Mouse (Mus musculus): ENCODE data around the gene Fam214b. TPM values are rescaled to one million over a fixed set of nuclear protein-coding genes. Genes with fewer than 3 reads are reported as not detected.
A peak's percentile ranks its signal among the peaks of the same experiment; 100 is the strongest.

The Fam214b gene
- polyA plus RNA-seq (2012; rRNA removed) (22.1 and 24.1 TPM in 2 replicates), polyA plus RNA-seq (2014; fragmentation: Nextera tagmentation; extraction: Ambion mirVana) (9.5 and 11.6 TPM in 2 replicates)

GRCm38 (mm10) chr4:43045659-43046302 is at the start of gene Fam214b:
Gene Fam214b (minus strand): TSS chr4:43046220.
- 1% methylated on average over 32 of the region's 33 CpGs for WGBS

DNA sequence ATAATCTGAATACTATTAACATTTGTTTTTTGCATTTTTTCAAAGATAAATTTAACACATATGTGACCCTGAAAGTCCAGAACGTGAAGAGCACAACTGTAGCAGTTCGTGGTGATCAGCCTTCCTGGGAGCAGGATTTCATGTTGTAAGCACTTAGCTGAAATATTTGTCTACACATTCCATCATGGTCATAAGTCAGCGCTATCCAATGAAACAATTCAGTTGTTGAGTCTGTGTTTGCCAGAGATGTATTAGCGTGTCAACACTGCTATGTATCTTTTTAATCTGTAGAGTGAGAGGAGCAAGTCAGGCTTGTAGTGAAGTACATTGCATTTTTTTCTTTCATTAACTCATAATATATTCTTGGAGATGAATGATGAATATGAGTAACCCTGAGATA is 45.2 kb upstream of the Fam214b start:
- no peaks in the 10 kb centered on the region for H3K27me3 ChIP-seq (ENCODE audit: control insufficient read depth, insufficient read depth, low read length)

More at GRCm38 (mm10) chr4:43045659-43046302, at the start of gene Fam214b:
- Histone ChIP-seq H3K4me1 (ENCODE audit: control insufficient read depth, insufficient read depth, low read length) (peaks cover 19% of the 10 kb centered on the region), H3K36me3 (ENCODE audit: control insufficient read depth, insufficient read depth, low read length) (no peaks in the 10 kb centered on the region), H3K27me3 (ENCODE audit: control insufficient read depth, insufficient read depth, low read length) (no peaks in the 10 kb centered on the region), H3K4me3 (replicated peaks; ENCODE audit: low read length) (peak within 1 kb of the TSS; percentile 52), H3K27ac (replicated peaks; ENCODE audit: low read depth, low read length) (no peak within 1 kb of the TSS), H3K9me3 (ENCODE audit: control insufficient read depth, low read length) (no peaks in the 10 kb centered on the region), H3K4me2 (replicated peaks; ENCODE audit: low read depth, low read length, severe bottlenecking) (peak within 1 kb of the TSS; percentile 79), H3K9ac (ENCODE audit: low read depth, low read length, severe bottlenecking) (peak within 1 kb of the TSS; percentile 50)
- DNase-seq (ENCODE audit: low spot score) (peak; percentile 97), ATAC-seq (ENCODE audit: low FRiP score, low read depth) (peak; percentile 97)
- TF ChIP-seq POLR2A (IDR thresholded peaks at IDR 0.05; ENCODE audit: borderline replicate concordance, extremely low read depth, insufficient read depth, insufficient read length), result no peak

GRCm38 (mm10) chr4:43089950-43090349 is 43.9 kb upstream of the Fam214b start:
- H3K27me3 ChIP-seq (ENCODE audit: control insufficient read depth, insufficient read depth, low read length), result no peaks in the 10 kb centered on the region
- no peak overlapping the region for H3K4me3 ChIP-seq (replicated peaks; ENCODE audit: low read length)
- no peaks in the 10 kb centered on the region for H3K36me3 ChIP-seq (ENCODE audit: control insufficient read depth, insufficient read depth, low read length)
- no peak overlapping the region for H3K4me2 ChIP-seq (replicated peaks; ENCODE audit: low read depth, low read length, severe bottlenecking)
- no peak overlapping the region for H3K9ac ChIP-seq (ENCODE audit: low read depth, low read length, severe bottlenecking)
- H3K9me3 ChIP-seq (ENCODE audit: control insufficient read depth, low read length), result no peaks in the 10 kb centered on the region
- 84% methylated on average over 2 of the region's 2 CpGs for WGBS
- DNase-seq (ENCODE audit: low spot score) (no peak), ATAC-seq (ENCODE audit: low FRiP score, low read depth) (no peak)
- TF ChIP-seq POLR2A (IDR thresholded peaks at IDR 0.05; ENCODE audit: borderline replicate concordance, extremely low read depth, insufficient read depth, insufficient read length), result no peak
- H3K27ac ChIP-seq (replicated peaks; ENCODE audit: low read depth, low read length), result no peak overlapping the region
- no peaks in the 10 kb centered on the region for H3K4me1 ChIP-seq (ENCODE audit: control insufficient read depth, insufficient read depth, low read length)

More for the DNA sequence above, 45.2 kb upstream of the Fam214b start:
- no peak for ATAC-seq (ENCODE audit: low FRiP score, low read depth)
- no peak for DNase-seq (ENCODE audit: low spot score)
- Histone ChIP-seq H3K9ac (ENCODE audit: low read depth, low read length, severe bottlenecking) (no peak overlapping the region), H3K27ac (replicated peaks; ENCODE audit: low read depth, low read length) (no peak overlapping the region), H3K36me3 (ENCODE audit: control insufficient read depth, insufficient read depth, low read length) (no peaks in the 10 kb centered on the region), H3K4me2 (replicated peaks; ENCODE audit: low read depth, low read length, severe bottlenecking) (no peak overlapping the region), H3K4me3 (replicated peaks; ENCODE audit: low read length) (no peak overlapping the region), H3K4me1 (ENCODE audit: control insufficient read depth, insufficient read depth, low read length) (no peaks in the 10 kb centered on the region), H3K9me3 (ENCODE audit: control insufficient read depth, low read length) (no peaks in the 10 kb centered on the region)
- WGBS, result 77% methylated on average over 4 of the region's 4 CpGs
- no peak for TF ChIP-seq POLR2A (IDR thresholded peaks at IDR 0.05; ENCODE audit: borderline replicate concordance, extremely low read depth, insufficient read depth, insufficient read length)

DNA sequence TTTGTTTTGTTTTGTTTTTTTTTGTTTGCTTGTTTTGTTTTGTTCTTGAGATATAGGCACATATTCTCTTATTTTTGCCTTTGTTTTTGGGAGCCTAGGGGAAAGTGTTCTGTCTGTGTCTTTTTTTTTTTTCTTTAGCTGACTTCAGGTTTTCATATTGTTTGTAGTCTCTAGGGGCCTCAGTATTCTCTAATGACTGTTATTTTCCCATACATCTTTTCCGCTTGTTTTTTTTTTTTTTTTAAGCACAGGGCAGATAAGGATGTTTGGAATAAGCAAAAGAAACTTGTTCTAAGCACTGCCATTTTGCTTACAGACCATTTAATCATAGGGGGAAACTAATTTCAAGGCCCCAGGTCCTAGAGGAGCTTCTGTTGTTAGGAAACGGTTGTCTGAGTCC is 36.4 kb upstream of the Fam214b start:
- DNase-seq (ENCODE audit: low spot score), result no peak
- Histone ChIP-seq H3K9ac (ENCODE audit: low read depth, low read length, severe bottlenecking) (no peak overlapping the region), H3K36me3 (ENCODE audit: control insufficient read depth, insufficient read depth, low read length) (no peaks in the 10 kb centered on the region), H3K27ac (replicated peaks; ENCODE audit: low read depth, low read length) (no peak overlapping the region), H3K4me2 (replicated peaks; ENCODE audit: low read depth, low read length, severe bottlenecking) (no peak overlapping the region), H3K4me3 (replicated peaks; ENCODE audit: low read length) (no peak overlapping the region), H3K4me1 (ENCODE audit: control insufficient read depth, insufficient read depth, low read length) (no peaks in the 10 kb centered on the region), H3K9me3 (ENCODE audit: control insufficient read depth, low read length) (no peaks in the 10 kb centered on the region), H3K27me3 (ENCODE audit: control insufficient read depth, insufficient read depth, low read length) (no peaks in the 10 kb centered on the region)
- WGBS, result 75% methylated on average over 2 of the region's 2 CpGs
- TF ChIP-seq POLR2A (IDR thresholded peaks at IDR 0.05; ENCODE audit: borderline replicate concordance, extremely low read depth, insufficient read depth, insufficient read length), result no peak
- no peak for ATAC-seq (ENCODE audit: low FRiP score, low read depth)

DNA sequence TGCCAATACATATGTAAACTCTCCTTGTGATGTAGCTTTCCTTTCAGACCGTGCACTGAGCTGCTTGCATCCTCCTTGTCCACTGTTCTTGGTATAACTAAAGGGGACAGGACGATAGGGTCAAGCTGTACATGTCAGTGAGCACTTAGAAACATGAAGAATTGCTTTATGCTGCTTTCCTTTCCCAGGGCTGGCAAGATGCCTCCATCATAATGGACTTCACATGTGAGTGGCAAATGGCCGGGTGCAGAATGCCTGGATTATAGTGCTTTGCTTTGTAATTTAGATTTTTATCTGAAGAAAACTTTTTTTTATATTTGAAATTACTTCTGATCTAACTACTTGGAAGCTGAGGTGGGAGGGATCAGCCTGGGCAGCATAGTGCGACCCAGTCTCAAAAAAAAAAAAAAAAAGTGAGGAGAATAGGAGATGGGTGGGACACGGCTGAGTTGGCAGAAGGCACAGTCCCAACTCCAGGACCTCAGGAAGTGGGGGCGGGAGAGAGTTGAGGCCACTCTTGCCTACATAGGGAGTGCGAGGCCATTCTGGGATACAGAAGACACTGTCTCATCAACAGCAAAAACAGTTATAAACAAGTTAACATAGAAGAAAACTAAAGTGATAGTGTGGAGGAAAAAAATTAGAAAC is 32.2 kb upstream of the Fam214b start:
- H3K9ac ChIP-seq (ENCODE audit: low read depth, low read length, severe bottlenecking), result no peak overlapping the region
- ATAC-seq (ENCODE audit: low FRiP score, low read depth) (no peak), DNase-seq (ENCODE audit: low spot score) (no peak)
- 56% methylated on average over 7 of the region's 7 CpGs for WGBS
- H3K4me1 ChIP-seq (ENCODE audit: control insufficient read depth, insufficient read depth, low read length), result no peaks in the 10 kb centered on the region
- H3K4me3 ChIP-seq (replicated peaks; ENCODE audit: low read length), result no peak overlapping the region
- H3K36me3 ChIP-seq (ENCODE audit: control insufficient read depth, insufficient read depth, low read length), result no peaks in the 10 kb centered on the region
- H3K27ac ChIP-seq (replicated peaks; ENCODE audit: low read depth, low read length), result no peak overlapping the region
- H3K27me3 ChIP-seq (ENCODE audit: control insufficient read depth, insufficient read depth, low read length), result no peaks in the 10 kb centered on the region
- no peak for TF ChIP-seq POLR2A (IDR thresholded peaks at IDR 0.05; ENCODE audit: borderline replicate concordance, extremely low read depth, insufficient read depth, insufficient read length)
- H3K4me2 ChIP-seq (replicated peaks; ENCODE audit: low read depth, low read length, severe bottlenecking), result no peak overlapping the region
- H3K9me3 ChIP-seq (ENCODE audit: control insufficient read depth, low read length), result no peaks in the 10 kb centered on the region

All from limb, embryonic 14.5 days (tissue).